Mouse (Mus musculus): ENCODE data around the gene Smim15.

DNA sequence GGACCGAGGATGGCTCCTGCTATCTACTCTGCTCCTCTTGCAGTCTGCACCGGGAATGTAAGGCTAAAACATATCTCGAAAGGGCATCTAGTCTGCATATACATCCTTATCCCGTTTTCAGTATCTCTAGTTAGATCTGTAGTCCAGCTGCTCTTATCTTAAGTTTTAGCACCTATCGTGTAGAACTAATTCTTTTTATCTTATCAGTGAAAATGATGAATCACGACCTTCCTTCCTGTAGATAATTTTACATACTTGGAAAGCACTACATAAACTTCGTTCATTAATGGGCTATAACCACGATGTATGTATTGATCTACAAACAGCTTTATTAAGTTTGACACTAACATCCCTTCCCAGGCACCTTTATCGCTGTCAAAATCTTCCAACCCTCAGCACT lies 4.3 kb upstream of the Smim15 start:
- TF ChIP-seq SRF (IDR thresholded peaks at IDR 0.05; ENCODE audit: control insufficient read depth, insufficient read length, low read depth), result no peak
- no peak for TF ChIP-seq POLR2A (IDR thresholded peaks at IDR 0.05; ENCODE audit: insufficient read length, low read depth)
- TF ChIP-seq USF1 (IDR thresholded peaks at IDR 0.05; ENCODE audit: low read depth), result no peak
- TF ChIP-seq E2F4 (IDR thresholded peaks at IDR 0.05; ENCODE audit: insufficient read depth), result no peak
- TF ChIP-seq MAX (IDR thresholded peaks at IDR 0.05; ENCODE audit: low read depth), result no peak
